11 mouse cellular contexts compared by ENCODE assay signal in genomic region chr3:21427408-21428031, GRCm38 (mm10).
A peak's percentile ranks its signal among the peaks of the same experiment; 100 is the strongest.
DNase-seq lines count a peak whose midpoint lies in the region; ATAC-seq lines count a peak whose summit lies in the region.
"Had no signal": no experiment of that assay in that cellular context is flagged by ENCODE, and none has a peak within 500 bp of the region (broad histone marks: within the 10 kb centered on the region; RNA-seq: fewer than 3 reads in every experiment).

No protein-coding gene starts in this region.

- H3K4me1 ChIP-seq in heart, embryonic 15.5 days (replicated peaks) = peaks cover 5% of the 10 kb centered on the region; the same call in 1 of the 2 replicates
- H3K4me1 ChIP-seq in lung, embryonic 16.5 days (replicated peaks; ENCODE audit: control insufficient read depth, insufficient read depth, low read length) = peaks cover 14% of the 10 kb centered on the region

- H3K27me3 ChIP-seq in heart, embryonic 15.5 days = no peaks in the 10 kb centered on the region
- H3K27me3 ChIP-seq in lung, embryonic 16.5 days (ENCODE audit: control insufficient read depth, insufficient read depth, low read depth, low read length) = no peaks in the 10 kb centered on the region

- no peaks in the 10 kb centered on the region for H3K36me3 ChIP-seq in heart, embryonic 15.5 days
- no peaks in the 10 kb centered on the region for H3K36me3 ChIP-seq in lung, embryonic 16.5 days (ENCODE audit: control insufficient read depth, insufficient read depth, low read length)

- H3K27ac ChIP-seq in heart, embryonic 15.5 days = 0 out of 2 replicates have a peak overlapping the region, but pooled peaks have one; percentile 20
- H3K27ac ChIP-seq in lung, embryonic 16.5 days (ENCODE audit: low read length) = peak overlapping the region; percentile 37; the same call in 1 of the 2 replicates

- DNase-seq in heart, postnatal 14 days = no peak
- no peak for DNase-seq in lung, postnatal 4 days
- DNase-seq in embryo, embryonic 11 days = peak; percentile 24
- DNase-seq in kidney, postnatal 4 days = peak; percentile 7 to 31
- DNase-seq in thymus, postnatal 14 days = no peak
- DNase-seq in cerebellum, adult 9-11 months = no peak
- DNase-seq: cerebellum, postnatal 36 days had no signal

- H3K4me2 ChIP-seq in heart, embryonic 15.5 days = no peak overlapping the region
- H3K4me2 ChIP-seq in lung, embryonic 16.5 days (ENCODE audit: low read depth, low read length) = no peak overlapping the region
- H3K4me2 ChIP-seq: liver, embryonic 11.5 days had no signal

- H3K9me3 ChIP-seq in heart, embryonic 15.5 days (replicated peaks) = no peaks in the 10 kb centered on the region
- no peaks in the 10 kb centered on the region for H3K9me3 ChIP-seq in lung, embryonic 16.5 days (ENCODE audit: control insufficient read depth, low read length)

- no peak overlapping the region for H3K4me3 ChIP-seq in heart, embryonic 15.5 days
- H3K4me3 ChIP-seq in lung, embryonic 16.5 days (ENCODE audit: low read length) = no peak overlapping the region

- ATAC-seq in heart, embryonic 15.5 days (replicated peaks; ENCODE audit: insufficient number of reproducible peaks, insufficient read depth, low FRiP score, low read depth) = no peak
- 0 out of 2 replicates have a peak, but pooled peaks have one; percentile 41 for ATAC-seq in lung, embryonic 16.5 days (ENCODE audit: low read depth)
- ATAC-seq: inflammation-experienced regulatory T-cells, adult 6 months had no signal

- no peak overlapping the region for H3K9ac ChIP-seq in heart, embryonic 15.5 days
- H3K9ac ChIP-seq in lung, embryonic 16.5 days (ENCODE audit: low read length) = no peak overlapping the region

- intact Hi-C loops in heart, postnatal 14 days (cut with DNase I) = no loop called here

- 51% methylated on average over 6 of the region's 6 CpGs for WGBS in heart, embryonic 15.5 days
- 37% methylated on average over 6 of the region's 6 CpGs for WGBS in lung, embryonic 16.5 days

Comparison
In these comparisons a context has a peak if more than half of its experiments do, and no peak if none do; other contexts are left out.
1. DNase-seq: peak in embryo, embryonic 11 days (single experiment) and kidney, postnatal 4 days (2 of 2); none in heart, postnatal 14 days (0 of 2), lung, postnatal 4 days (0 of 2), thymus, postnatal 14 days (single experiment) and cerebellum, adult 9-11 months (single experiment).